Mouse (Mus musculus) testis, adult 2 months (tissue): ENCODE data around the gene Gm6408.
"Not testable (repeated sequence)": the region's sequence is repeated elsewhere in the genome, so short reads cannot be mapped to it uniquely, and the experiment has no call there.

Experiments used
- CTCF ChIP-seq: fragments of 200-500 bp; IDR thresholded peaks from 2 replicates; pipeline ENCODE4 v1.5.1; 2012; ENCODE audit warnings: low read depth, mild to moderate bottlenecking, inconsistent platforms, low read length, moderate library complexity; ENCODE audit not compliant: control insufficient read depth, insufficient read depth, insufficient replicate concordance
- POLR2A ChIP-seq: fragments of 200-500 bp; IDR thresholded peaks from 2 replicates; pipeline ENCODE4 v1.6.1; 2012; ENCODE audit warnings: low read depth, mild to moderate bottlenecking, inconsistent platforms, low read length, moderate library complexity; ENCODE audit not compliant: control insufficient read depth

- TF ChIP-seq CTCF: peak; percentile 36; the same call in 1 of the 2 replicates
- TF ChIP-seq POLR2A: not testable (repeated sequence)
Observed at GRCm38 (mm10) chr5:146479564-146479963, 2.2 kb upstream of the Gm6408 start.
